21 mouse cellular contexts compared by ENCODE assay signal in the genomic region with DNA sequence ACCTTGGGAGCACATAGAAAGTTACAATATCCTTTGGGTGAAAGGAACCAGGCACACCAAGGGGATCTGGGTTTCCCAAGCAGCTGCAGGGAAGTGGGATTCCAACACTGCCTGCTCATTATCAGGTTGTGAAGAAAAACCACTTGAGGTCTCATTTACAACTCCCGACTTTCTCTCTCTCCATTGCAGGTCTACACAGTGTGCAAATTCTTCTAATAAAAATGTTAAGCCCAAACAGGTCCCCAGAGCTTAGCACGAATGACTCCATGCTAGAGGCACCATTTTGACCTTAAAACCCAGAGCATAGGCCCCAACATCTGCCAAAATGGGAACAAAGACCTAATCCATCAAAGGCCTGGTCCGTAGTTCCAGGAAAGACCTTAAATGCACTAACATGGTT.
DNase-seq lines count a peak whose midpoint lies in the region; ATAC-seq and TF ChIP-seq lines count a peak whose summit lies in the region.
"Had no signal": no experiment of that assay in that cellular context is flagged by ENCODE, and none has a peak within 500 bp of the region (broad histone marks: within the 10 kb centered on the region; RNA-seq: fewer than 3 reads in every experiment).

No protein-coding gene starts in this region.

- no peak overlapping the region for H3K4me2 ChIP-seq in limb, embryonic 14.5 days (replicated peaks; ENCODE audit: low read depth, low read length, severe bottlenecking)
- no peak overlapping the region for H3K4me2 ChIP-seq in hindbrain, embryonic 14.5 days (replicated peaks)
- no peak overlapping the region for H3K4me2 ChIP-seq in midbrain, postnatal 0 days (ENCODE audit: low read depth, low read length, poor library complexity, severe bottlenecking)
- H3K4me2 ChIP-seq: embryonic facial prominence, embryonic 13.5 days; embryonic facial prominence, embryonic 15.5 days; forebrain, embryonic 13.5 days; forebrain, embryonic 15.5 days had no signal

- 34% methylated on average over 3 of the region's 3 CpGs for WGBS in limb, embryonic 14.5 days
- 79% methylated on average over 3 of the region's 3 CpGs for WGBS in hindbrain, embryonic 14.5 days
- WGBS in midbrain, postnatal 0 days: 49% methylated on average over 3 of the region's 3 CpGs

- no peaks in the 10 kb centered on the region for H3K9me3 ChIP-seq in limb, embryonic 14.5 days (ENCODE audit: control insufficient read depth, low read length)
- no peaks in the 10 kb centered on the region for H3K9me3 ChIP-seq in hindbrain, embryonic 14.5 days (ENCODE audit: control insufficient read depth, low read length)
- H3K9me3 ChIP-seq in midbrain, postnatal 0 days (ENCODE audit: low read length): no peaks in the 10 kb centered on the region
- H3K9me3 ChIP-seq: embryonic facial prominence, embryonic 13.5 days; embryonic facial prominence, embryonic 15.5 days; forebrain, embryonic 13.5 days; forebrain, embryonic 15.5 days had no signal

- peak; percentile 31 for ATAC-seq in Patski
- ATAC-seq in limb, embryonic 14.5 days (ENCODE audit: low FRiP score, low read depth): peak; percentile 47; the same call in 1 of the 2 replicates
- no peak for ATAC-seq in hindbrain, embryonic 14.5 days (ENCODE audit: low FRiP score)
- no peak for ATAC-seq in midbrain, postnatal 0 days (ENCODE audit: low FRiP score)
- ATAC-seq: activated CD4-positive, CD25-positive, alpha-beta regulatory T cell, adult 4 months; forebrain, embryonic 13.5 days; forebrain, embryonic 15.5 days; forebrain, postnatal 0 days had no signal

- no peak overlapping the region for H3K4me3 ChIP-seq in limb, embryonic 14.5 days (replicated peaks; ENCODE audit: low read length)
- H3K4me3 ChIP-seq in hindbrain, embryonic 14.5 days (replicated peaks; ENCODE audit: low read length): no peak overlapping the region
- H3K4me3 ChIP-seq in midbrain, postnatal 0 days (ENCODE audit: low read depth, low read length): no peak overlapping the region
- H3K4me3 ChIP-seq: embryonic facial prominence, embryonic 13.5 days; embryonic facial prominence, embryonic 15.5 days; erythroblast, embryonic 14.5 days; forebrain, embryonic 13.5 days; forebrain, embryonic 15.5 days had no signal

- intact Hi-C loops in left cerebral cortex, postnatal 4 days (cut with DNase I): no loop called here

- no peaks in the 10 kb centered on the region for H3K27me3 ChIP-seq in Patski
- no peaks in the 10 kb centered on the region for H3K27me3 ChIP-seq in limb, embryonic 14.5 days (ENCODE audit: control insufficient read depth, insufficient read depth, low read length)
- H3K27me3 ChIP-seq in hindbrain, embryonic 14.5 days (ENCODE audit: control insufficient read depth, insufficient read depth, low read length): no peaks in the 10 kb centered on the region
- H3K27me3 ChIP-seq in midbrain, postnatal 0 days (ENCODE audit: insufficient read depth, low read length): no peaks in the 10 kb centered on the region
- H3K27me3 ChIP-seq: embryonic facial prominence, embryonic 13.5 days; embryonic facial prominence, embryonic 15.5 days; forebrain, embryonic 13.5 days; forebrain, embryonic 15.5 days had no signal

- no peak for TF ChIP-seq POLR2A in limb, embryonic 14.5 days (IDR thresholded peaks at IDR 0.05; ENCODE audit: borderline replicate concordance, extremely low read depth, insufficient read depth, insufficient read length)

- peaks cover 5% of the 10 kb centered on the region; the same call in 1 of the 2 replicates for H3K4me1 ChIP-seq in limb, embryonic 14.5 days (ENCODE audit: control insufficient read depth, insufficient read depth, low read length)
- H3K4me1 ChIP-seq in hindbrain, embryonic 14.5 days (replicated peaks; ENCODE audit: control insufficient read depth, insufficient read depth, low read length): no peaks in the 10 kb centered on the region
- no peaks in the 10 kb centered on the region for H3K4me1 ChIP-seq in midbrain, postnatal 0 days (ENCODE audit: insufficient read depth, low read length)
- H3K4me1 ChIP-seq: embryonic facial prominence, embryonic 13.5 days; embryonic facial prominence, embryonic 15.5 days; forebrain, embryonic 13.5 days had no signal

- no peak overlapping the region for H3K27ac ChIP-seq in limb, embryonic 14.5 days (replicated peaks; ENCODE audit: low read depth, low read length)
- H3K27ac ChIP-seq in hindbrain, embryonic 14.5 days: no peak overlapping the region
- no peak overlapping the region for H3K27ac ChIP-seq in midbrain, postnatal 0 days (ENCODE audit: low read depth, low read length)
- H3K27ac ChIP-seq: embryonic facial prominence, embryonic 13.5 days; embryonic facial prominence, embryonic 15.5 days; forebrain, embryonic 13.5 days; forebrain, embryonic 15.5 days had no signal

- no peak for TF ChIP-seq CTCF in Patski (IDR thresholded peaks at IDR 0.05)
- TF ChIP-seq CTCF in midbrain, postnatal 0 days (IDR thresholded peaks at IDR 0.05): no peak

- no peak overlapping the region for H3K9ac ChIP-seq in limb, embryonic 14.5 days (ENCODE audit: low read depth, low read length, severe bottlenecking)
- no peak overlapping the region for H3K9ac ChIP-seq in hindbrain, embryonic 14.5 days
- H3K9ac ChIP-seq in midbrain, postnatal 0 days (replicated peaks; ENCODE audit: low read length, poor library complexity, severe bottlenecking): no peak overlapping the region
- H3K9ac ChIP-seq: embryonic facial prominence, embryonic 13.5 days; embryonic facial prominence, embryonic 15.5 days; forebrain, embryonic 13.5 days; forebrain, embryonic 15.5 days; forebrain, postnatal 0 days had no signal

- DNase-seq in Patski (ENCODE audit: low read depth, low spot score): peak; percentile 37
- peak; percentile 55 for DNase-seq in fat pad, adult 2 months (ENCODE audit: extremely low read depth, low read depth, low spot score)
- DNase-seq in limb, embryonic 14.5 days (ENCODE audit: low spot score): no peak
- DNase-seq in hindbrain, embryonic 14.5 days (ENCODE audit: low spot score): no peak
- DNase-seq in left cerebral cortex, postnatal 4 days: no peak
- DNase-seq in midbrain, postnatal 0 days (ENCODE audit: low spot score): no peak
- DNase-seq: adrenal gland, adult 8-10 months; adrenal gland, postnatal 14 days; adrenal gland, postnatal 36 days; cerebellum, adult 11-12 months; cerebellum, adult 2 months; cerebellum, adult 9-10 months; cerebellum, postnatal 10 days; cerebellum, postnatal 25 days; forebrain, postnatal 0 days had no signal

- in situ Hi-C loops in Patski (cut with MboI; ENCODE audit: low pct_unique_long_range_greater_than_20kb): no loop called here

- H3K36me3 ChIP-seq in limb, embryonic 14.5 days (ENCODE audit: control insufficient read depth, insufficient read depth, low read length): no peaks in the 10 kb centered on the region
- no peaks in the 10 kb centered on the region for H3K36me3 ChIP-seq in hindbrain, embryonic 14.5 days (replicated peaks; ENCODE audit: control insufficient read depth, insufficient read depth)
- no peaks in the 10 kb centered on the region for H3K36me3 ChIP-seq in midbrain, postnatal 0 days (ENCODE audit: insufficient read depth, low read length)
- H3K36me3 ChIP-seq: embryonic facial prominence, embryonic 13.5 days; embryonic facial prominence, embryonic 15.5 days; forebrain, embryonic 15.5 days had no signal

- POLR2A ChIA-PET in Patski (lab: Charles Lee): no interaction called here

- CTCF ChIA-PET in Patski (lab: Charles Lee): interaction anchor here (1.9 kb wide), 1 partner anchor 15 kb away, joined by 4 read pairs; no protein-coding TSS in a partner anchor

Comparison
In these comparisons a context has a peak if more than half of its experiments do, and no peak if none do; other contexts are left out.
1. ATAC-seq: peak in Patski (single experiment) and limb, embryonic 14.5 days (single experiment); none in hindbrain, embryonic 14.5 days (single experiment) and midbrain, postnatal 0 days (single experiment).
2. DNase-seq: peak in Patski (single experiment) and fat pad, adult 2 months (single experiment); none in limb, embryonic 14.5 days (single experiment), hindbrain, embryonic 14.5 days (single experiment), left cerebral cortex, postnatal 4 days (single experiment) and midbrain, postnatal 0 days (single experiment).